Mouse (Mus musculus) limb, embryonic 15.5 days (tissue): ENCODE measurements at regions not wholly inside any gene's neighbourhood (a gene's known extent, or its start where the extent isn't known, plus 50 kb on each side); places are given as distances from the start of the nearest gene placed in this dataset.

ENCODE experiments used
- ATAC-seq: fragments of 200-750 bp; cut with Nextera tagmentation; 2 replicates; pipeline ENCODE4 v1.8.0; 2017; ENCODE audit warnings: low read depth, moderate TSS enrichment; ENCODE audit not compliant: insufficient number of reproducible peaks, low FRiP score, low TSS enrichment
- H3K27ac ChIP-seq: fragments of 300-500 bp; sonication (generic); 2 replicates; pipeline ENCODE4 v1.5.1; 2015; ENCODE audit warnings: moderate library complexity, mild to moderate bottlenecking, inconsistent platforms
- H3K27me3 ChIP-seq: fragments of 300-500 bp; sonication (generic); 2 replicates; pipeline ENCODE4 v1.6.1; 2015; ENCODE audit warnings: inconsistent platforms
- H3K36me3 ChIP-seq: fragments of 300-500 bp; sonication (generic); 2 replicates; pipeline ENCODE4 v1.6.1; 2015; ENCODE audit warnings: inconsistent platforms
- H3K4me1 ChIP-seq: fragments of 300-500 bp; sonication (generic); 2 replicates; pipeline ENCODE4 v1.6.1; 2015; ENCODE audit warnings: inconsistent platforms
- H3K4me2 ChIP-seq: fragments of 300-500 bp; sonication (generic); 2 replicates; pipeline ENCODE4 v1.6.1; 2015; ENCODE audit warnings: mild to moderate bottlenecking, inconsistent platforms
- H3K4me3 ChIP-seq: fragments of 300-500 bp; sonication (generic); 2 replicates; pipeline ENCODE4 v1.5.1; 2015; ENCODE audit warnings: mild to moderate bottlenecking, inconsistent platforms
- H3K9ac ChIP-seq: fragments of 300-500 bp; sonication (generic); 2 replicates; pipeline ENCODE4 v1.6.1; 2015; ENCODE audit warnings: inconsistent platforms
- H3K9me3 ChIP-seq: fragments of 300-500 bp; sonication (generic); 2 replicates; pipeline ENCODE4 v1.6.1; 2016; ENCODE audit warnings: inconsistent platforms
- WGBS: fragments of 180-500 bp; shearing (Covaris S2); methylation state at CpG from one replicate; pipeline ENCODE4 v1.1.7; 2015; 5-methylcytosine and 5-hydroxymethylcytosine counted together

GRCm38 (mm10) chr1:184484801-184485200, 247.6 kb downstream of the Hlx start:
- Histone ChIP-seq H3K27ac (no peak overlapping the region), H3K4me2 (no peak overlapping the region), H3K27me3 (peaks cover 3% of the 10 kb centered on the region; the same call in 1 of the 2 replicates), H3K9ac (no peak overlapping the region), H3K36me3 (no peaks in the 10 kb centered on the region), H3K4me1 (peaks cover 6% of the 10 kb centered on the region; the same call in 1 of the 2 replicates), H3K4me3 (no peak overlapping the region), H3K9me3 (no peaks in the 10 kb centered on the region)
- WGBS: 78% methylated on average over 8 of the region's 8 CpGs
- ATAC-seq: no peak

- ATAC-seq: no peak
- Histone ChIP-seq H3K4me2 (no peak overlapping the region), H3K9me3 (no peaks in the 10 kb centered on the region), H3K4me1 (no peaks in the 10 kb centered on the region), H3K36me3 (no peaks in the 10 kb centered on the region), H3K4me3 (no peak overlapping the region), H3K27ac (no peak overlapping the region), H3K27me3 (peaks cover 3% of the 10 kb centered on the region; the same call in 1 of the 2 replicates), H3K9ac (no peak overlapping the region)
- WGBS: 48% methylated on average over 7 of the region's 7 CpGs
These were observed 249.0 kb downstream of the Hlx start for GRCm38 (mm10) chr1:184483371-184483770.

GRCm38 (mm10) chr1:184482026-184482425, 250.4 kb downstream of the Hlx start:
- no peak overlapping the region for H3K4me2 ChIP-seq
- WGBS: 72% methylated on average over 9 of the region's 9 CpGs
- H3K36me3 ChIP-seq: no peaks in the 10 kb centered on the region
- no peak overlapping the region for H3K9ac ChIP-seq
- H3K27me3 ChIP-seq: 0 out of 2 replicates have a peak, but pooled peaks cover 3% of the 10 kb centered on the region
- H3K4me1 ChIP-seq: no peaks in the 10 kb centered on the region
- no peak for ATAC-seq
- H3K27ac ChIP-seq: no peak overlapping the region
- H3K9me3 ChIP-seq: no peaks in the 10 kb centered on the region
- no peak overlapping the region for H3K4me3 ChIP-seq

GRCm38 (mm10) chr1:184480571-184481220, 251.7 kb downstream of the Hlx start:
- no peaks in the 10 kb centered on the region for H3K36me3 ChIP-seq
- 0 out of 2 replicates have a peak, but pooled peaks cover under 1% of the 10 kb centered on the region for H3K27me3 ChIP-seq
- 86% methylated on average over 9 of the region's 9 CpGs for WGBS
- no peak overlapping the region for H3K27ac ChIP-seq
- no peak overlapping the region for H3K9ac ChIP-seq
- no peak overlapping the region for H3K4me2 ChIP-seq
- ATAC-seq: no peak
- H3K4me3 ChIP-seq: no peak overlapping the region
- H3K4me1 ChIP-seq: no peaks in the 10 kb centered on the region
- no peaks in the 10 kb centered on the region for H3K9me3 ChIP-seq

- no peaks in the 10 kb centered on the region for H3K9me3 ChIP-seq
- no peaks in the 10 kb centered on the region for H3K27me3 ChIP-seq
- WGBS: 72% methylated on average over 7 of the region's 7 CpGs
- no peak overlapping the region for H3K27ac ChIP-seq
- no peaks in the 10 kb centered on the region for H3K4me1 ChIP-seq
- no peak overlapping the region for H3K9ac ChIP-seq
- no peak overlapping the region for H3K4me3 ChIP-seq
- no peak overlapping the region for H3K4me2 ChIP-seq
- no peak for ATAC-seq
- H3K36me3 ChIP-seq: no peaks in the 10 kb centered on the region
These were observed 254.4 kb downstream of the Hlx start for GRCm38 (mm10) chr1:184478006-184478405.

- Histone ChIP-seq H3K27ac (no peak overlapping the region), H3K27me3 (0 out of 2 replicates have a peak, but pooled peaks cover 3% of the 10 kb centered on the region), H3K36me3 (no peaks in the 10 kb centered on the region), H3K4me3 (no peak overlapping the region), H3K4me1 (no peaks in the 10 kb centered on the region), H3K9me3 (no peaks in the 10 kb centered on the region), H3K4me2 (no peak overlapping the region), H3K9ac (no peak overlapping the region)
- 66% methylated on average over 9 of the region's 9 CpGs for WGBS
- ATAC-seq: no peak
These were observed 269.8 kb downstream of the Hlx start for GRCm38 (mm10) chr1:184462481-184463124.

- Histone ChIP-seq H3K9me3 (no peaks in the 10 kb centered on the region), H3K36me3 (no peaks in the 10 kb centered on the region), H3K27ac (no peak overlapping the region), H3K4me3 (no peak overlapping the region), H3K27me3 (0 out of 2 replicates have a peak, but pooled peaks cover 3% of the 10 kb centered on the region), H3K4me2 (no peak overlapping the region), H3K4me1 (no peaks in the 10 kb centered on the region), H3K9ac (no peak overlapping the region)
- ATAC-seq: no peak
These were observed 271.0 kb downstream of the Hlx start for GRCm38 (mm10) chr1:184461411-184461810.

GRCm38 (mm10) chr1:184456727-184457126, 275.7 kb downstream of the Hlx start:
- Histone ChIP-seq H3K27ac (no peak overlapping the region), H3K4me2 (no peak overlapping the region), H3K27me3 (peaks cover 3% of the 10 kb centered on the region), H3K9me3 (no peaks in the 10 kb centered on the region), H3K36me3 (no peaks in the 10 kb centered on the region), H3K4me1 (peaks cover 15% of the 10 kb centered on the region; the same call in 1 of the 2 replicates), H3K9ac (no peak overlapping the region), H3K4me3 (no peak overlapping the region)
- ATAC-seq: no peak
- 90% methylated on average over 8 of the region's 8 CpGs for WGBS

GRCm38 (mm10) chr1:184454381-184454780, 278.0 kb downstream of the Hlx start:
- no peak for ATAC-seq
- Histone ChIP-seq H3K27me3 (peaks cover 21% of the 10 kb centered on the region), H3K4me3 (no peak overlapping the region), H3K36me3 (no peaks in the 10 kb centered on the region), H3K9me3 (no peaks in the 10 kb centered on the region), H3K4me2 (no peak overlapping the region), H3K27ac (no peak overlapping the region), H3K4me1 (peaks cover 15% of the 10 kb centered on the region; the same call in 1 of the 2 replicates), H3K9ac (no peak overlapping the region)
- WGBS: 37% methylated on average over 4 of the region's 4 CpGs

- Histone ChIP-seq H3K27me3 (peaks cover 21% of the 10 kb centered on the region), H3K36me3 (no peaks in the 10 kb centered on the region), H3K9me3 (no peaks in the 10 kb centered on the region), H3K27ac (no peak overlapping the region), H3K4me3 (no peak overlapping the region), H3K4me1 (peaks cover 15% of the 10 kb centered on the region; the same call in 1 of the 2 replicates), H3K9ac (no peak overlapping the region), H3K4me2 (no peak overlapping the region)
- ATAC-seq: no peak
- WGBS: 44% methylated on average over 5 of the region's 5 CpGs
These were observed 278.7 kb downstream of the Hlx start for GRCm38 (mm10) chr1:184453673-184454072.

GRCm38 (mm10) chr1:184453061-184453460, 279.4 kb downstream of the Hlx start:
- H3K9me3 ChIP-seq: no peaks in the 10 kb centered on the region
- H3K27me3 ChIP-seq: peaks cover 21% of the 10 kb centered on the region
- no peaks in the 10 kb centered on the region for H3K36me3 ChIP-seq
- H3K4me3 ChIP-seq: no peak overlapping the region
- no peak overlapping the region for H3K9ac ChIP-seq
- no peak overlapping the region for H3K4me2 ChIP-seq
- peaks cover 17% of the 10 kb centered on the region for H3K4me1 ChIP-seq
- ATAC-seq: no peak
- no peak overlapping the region for H3K27ac ChIP-seq
- 92% methylated on average over 9 of the region's 9 CpGs for WGBS

GRCm38 (mm10) chr1:184451686-184452085, 280.7 kb downstream of the Hlx start:
- Histone ChIP-seq H3K4me2 (no peak overlapping the region), H3K36me3 (no peaks in the 10 kb centered on the region), H3K9ac (no peak overlapping the region), H3K27me3 (peaks cover 21% of the 10 kb centered on the region), H3K4me1 (peaks cover 18% of the 10 kb centered on the region), H3K27ac (no peak overlapping the region), H3K4me3 (no peak overlapping the region), H3K9me3 (no peaks in the 10 kb centered on the region)
- ATAC-seq: no peak
- 72% methylated on average over 2 of the region's 2 CpGs for whole genome bisulfite sequencing
